Mouse (Mus musculus) adrenal gland, postnatal 36 days (tissue): ENCODE data around the gene Mtfp1. TPM values are rescaled to one million over a fixed set of nuclear protein-coding genes. Genes with fewer than 3 reads are reported as not detected.

Experiments
- DNase-seq, 2 experiments: peaks; one replicate each; pipeline ENCODE4 v3.0.0; 2021; ENCODE audit warnings: mixed read lengths in 1 of 2
- microRNA-seq: library from miRNA; unstranded; fragments of <30 nt; microRNA quantifications from one replicate; pipeline ENCODE4 v1.2.0, GENCODE M21; 2021
- total RNA-seq, 2 experiments: library from RNA; stranded (reverse); gene quantifications; 2 replicates each; pipeline ENCODE4 v1.2.3; 2021

The Mtfp1 gene
- total RNA-seq, 2 experiments from 2014 or later, result 22.2 to 22.3 TPM

GRCm38 (mm10) chr11:4083316-4084078, 11.7 kb downstream of the Mtfp1 start:
- peak; percentile 44 to 74 for DNase-seq

- DNase-seq, result peak; percentile 63 to 76
Observed at GRCm38 (mm10) chr11:4080219-4080618, 15.0 kb downstream of the Mtfp1 start.

GRCm38 (mm10) chr11:4078267-4078933, 16.8 kb downstream of the Mtfp1 start:
- no peak for DNase-seq

- DNase-seq, result peak; percentile 74 to 86
Observed at GRCm38 (mm10) chr11:4076633-4077032, 18.6 kb downstream of the Mtfp1 start.

GRCm38 (mm10) chr11:4069664-4070063, 25.6 kb downstream of the Mtfp1 start:
- DNase-seq, result no peak

GRCm38 (mm10) chr11:4064627-4065122, 30.6 kb downstream of the Mtfp1 start, which contains the start of gene Sec14l3:
TSS of gene Sec14l3 (plus strand) at chr11:4064841.
- no peak for DNase-seq

GRCm38 (mm10) chr11:4062981-4063380, 32.3 kb downstream of the Mtfp1 start:
- no peak for DNase-seq

GRCm38 (mm10) chr11:4062523-4062922, 32.7 kb downstream of the Mtfp1 start:
- no peak for DNase-seq

- no peak for DNase-seq
Observed at GRCm38 (mm10) chr11:4060866-4061575, 34.2 kb downstream of the Mtfp1 start.

- DNase-seq, result peak; percentile 77
Observed at GRCm38 (mm10) chr11:4053586-4053985, 41.7 kb downstream of the Mtfp1 start.

- no peak for DNase-seq
Observed at GRCm38 (mm10) chr11:4048438-4048837, 46.8 kb downstream of the Mtfp1 start.

GRCm38 (mm10) chr11:4047766-4048165, 47.5 kb downstream of the Mtfp1 start:
- DNase-seq, result no peak

- no peak for DNase-seq
Observed at GRCm38 (mm10) chr11:4046526-4046925, 48.7 kb downstream of the Mtfp1 start.

GRCm38 (mm10) chr11:4043081-4043480, 52.2 kb downstream of the Mtfp1 start:
- no peak for DNase-seq

Small RNAs within 50 kb of the gene (microRNA-seq; reads per million reads assigned to microRNA genes)
- 1.7 reads per million for gene Mir3060

Other genes starting within 250 kb of the Mtfp1 start
- gene Osbp2, start 231.5 kb downstream of the Mtfp1 start, total RNA-seq, result 1 to 10 TPM; 2.2 to 2.5 TPM
- gene 4921536K21Rik, start 200.3 kb downstream of the Mtfp1 start, total RNA-seq, result under 1 TPM; 0.60 to 0.63 TPM
- 1 to 10 TPM; 4.0 to 6.0 TPM for gene Dusp18, start 200.2 kb downstream of the Mtfp1 start, total RNA-seq
- 1 to 10 TPM; 5.5 to 7.2 TPM for gene Slc35e4, start 180.8 kb downstream of the Mtfp1 start, total RNA-seq
- 100 to 1,000 TPM; 131 to 132 TPM for gene Tcn2, start 163.3 kb downstream of the Mtfp1 start, total RNA-seq
- gene Pes1, start 131.5 kb downstream of the Mtfp1 start, total RNA-seq, result 10 to 100 TPM; 62.0 to 64.2 TPM
- gene 4930556J24Rik, start 118.7 kb downstream of the Mtfp1 start, total RNA-seq, result not detected
- gene Gal3st1, start 111.8 kb downstream of the Mtfp1 start, total RNA-seq, result under 1 TPM in 1 of 2 experiments, not detected in 1; 0.20 TPM
- 1 to 10 TPM; 1.7 to 6.7 TPM for gene Sec14l4, start 64.0 kb downstream of the Mtfp1 start, total RNA-seq
- gene Sec14l3, start 30.6 kb downstream of the Mtfp1 start, total RNA-seq, result not detected
- gene Sec14l2, start 28.0 kb upstream of the Mtfp1 start, total RNA-seq, result 1 to 10 TPM; 1.3 to 1.5 TPM
- gene Rnf215, start 39.8 kb upstream of the Mtfp1 start, total RNA-seq, result 10 to 100 TPM; 24.7 to 24.9 TPM
- gene Ccdc157, start 64.8 kb upstream of the Mtfp1 start, total RNA-seq, result 10 to 100 TPM in 1 of 2 experiments, 1 to 10 TPM in 1; 7.3 to 11.6 TPM
- 10 to 100 TPM; 43.6 to 60.1 TPM for gene Sf3a1, start 64.9 kb upstream of the Mtfp1 start, total RNA-seq
- gene Tbc1d10a, start 91.3 kb upstream of the Mtfp1 start, total RNA-seq, result 10 to 100 TPM; 14.6 to 24.3 TPM
- 1 to 10 TPM; 4.0 to 4.6 TPM for gene Castor1, start 122.8 kb upstream of the Mtfp1 start, total RNA-seq
- under 1 TPM in 1 of 2 experiments, not detected in 1; 0.26 TPM for gene Osm, start 141.0 kb upstream of the Mtfp1 start, total RNA-seq
- under 1 TPM; 0.10 to 0.56 TPM for gene Lif, start 162.1 kb upstream of the Mtfp1 start, total RNA-seq